Mouse (Mus musculus) lung, adult 2 months (tissue): ENCODE data around the gene Gtf3c5. TPM values are rescaled to one million over a fixed set of nuclear protein-coding genes. Genes with fewer than 3 reads are reported as not detected.
A peak's percentile ranks its signal among the peaks of the same experiment; 100 is the strongest.

Experiments used
- DNase-seq: peaks from one replicate; pipeline ENCODE4 v3.0.0; 2022
- H3K4me1 ChIP-seq: fragments of 200-500 bp; 2 replicates; pipeline ENCODE4 v1.6.1; 2011; ENCODE audit warnings: low read length; ENCODE audit not compliant: control insufficient read depth, insufficient read depth
- H3K4me3 ChIP-seq: fragments of 200-500 bp; replicated peaks from 2 replicates; pipeline ENCODE3; 2011; ENCODE audit warnings: low read depth, mild to moderate bottlenecking, control low read depth, low read length; ENCODE audit errors: extremely low read depth
- CTCF ChIP-seq: fragments of 200-500 bp; IDR thresholded peaks from 2 replicates; pipeline ENCODE4 v1.5.1; 2011; ENCODE audit warnings: mild to moderate bottlenecking, low read length, control low read depth; ENCODE audit not compliant: insufficient read depth
- POLR2A ChIP-seq: fragments of 200-500 bp; IDR thresholded peaks from 2 replicates; pipeline ENCODE4 v1.6.1; 2011; ENCODE audit warnings: low read depth, mild to moderate bottlenecking, control low read depth, low read length, borderline replicate concordance; ENCODE audit errors: extremely low read depth
- WGBS: fragments of 180-500 bp; shearing (Covaris S2); methylation state at CpG from one replicate; pipeline ENCODE4 v1.1.7; 2018; 5-methylcytosine and 5-hydroxymethylcytosine counted together
- polyA plus RNA-seq: library from polyadenylated mRNA; depleted of rRNA; stranded (reverse); fragments of >200 nt; gene quantifications from 2 replicates; pipeline ENCODE4 v1.2.3, GENCODE M21; 2012

Gtf3c5 gene
- polyA plus RNA-seq, 1 experiment, result 27.3 TPM

DNA sequence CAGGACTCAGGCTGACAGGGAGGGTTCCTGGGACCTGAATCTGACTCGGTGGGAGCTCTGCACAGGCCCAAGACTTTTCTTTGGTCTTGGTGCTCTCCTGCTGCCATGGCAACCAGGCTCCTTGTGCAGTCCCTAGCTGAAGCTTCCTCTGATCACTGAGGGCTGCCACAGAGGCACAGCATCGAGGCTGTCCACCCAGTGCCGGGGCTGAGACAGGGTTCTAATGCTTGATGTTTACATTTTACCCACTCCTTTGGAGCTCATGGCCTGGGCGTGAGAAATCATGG, 46.0 kb downstream of the Gtf3c5 start:
- 46% methylated on average over 4 of the region's 4 CpGs for WGBS
- H3K4me1 ChIP-seq, result peaks cover 19% of the 10 kb centered on the region
- no peak for TF ChIP-seq CTCF
- no peak for TF ChIP-seq POLR2A
- DNase-seq, result no peak
- H3K4me3 ChIP-seq, result no peak overlapping the region

GRCm38 (mm10) chr2:28536766-28537633, 46.6 kb downstream of the Gtf3c5 start:
- Histone ChIP-seq H3K4me3 (no peak overlapping the region), H3K4me1 (peaks cover 19% of the 10 kb centered on the region)
- no peak for TF ChIP-seq CTCF
- DNase-seq, result no peak
- 64% methylated on average over 11 of the region's 11 CpGs for WGBS

DNA sequence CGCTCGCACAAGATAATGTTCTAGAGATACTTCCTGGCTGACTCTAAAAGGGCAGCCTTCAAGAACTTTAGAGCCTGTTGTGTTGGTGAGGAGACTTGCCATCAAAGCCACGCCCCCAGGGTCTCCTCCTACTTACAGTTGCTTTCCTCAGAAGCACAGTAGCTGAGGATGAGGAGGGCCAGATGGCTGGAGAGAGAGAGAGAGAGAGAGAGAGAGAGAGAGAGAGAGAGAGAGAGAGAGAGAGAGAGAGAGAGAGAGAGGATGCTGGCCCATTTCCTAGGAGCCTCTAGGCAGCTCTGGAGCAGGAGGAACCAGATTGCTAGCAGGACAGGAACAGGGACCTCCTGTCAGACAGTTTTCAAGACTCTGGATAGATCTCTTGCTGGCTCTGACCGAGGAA, 47.4 kb downstream of the Gtf3c5 start:
- WGBS, result 38% methylated on average over 4 of the region's 4 CpGs
- TF ChIP-seq POLR2A (no peak), CTCF (no peak)
- no peak for DNase-seq
- peaks cover 19% of the 10 kb centered on the region for H3K4me1 ChIP-seq
- H3K4me3 ChIP-seq, result no peak overlapping the region

DNA sequence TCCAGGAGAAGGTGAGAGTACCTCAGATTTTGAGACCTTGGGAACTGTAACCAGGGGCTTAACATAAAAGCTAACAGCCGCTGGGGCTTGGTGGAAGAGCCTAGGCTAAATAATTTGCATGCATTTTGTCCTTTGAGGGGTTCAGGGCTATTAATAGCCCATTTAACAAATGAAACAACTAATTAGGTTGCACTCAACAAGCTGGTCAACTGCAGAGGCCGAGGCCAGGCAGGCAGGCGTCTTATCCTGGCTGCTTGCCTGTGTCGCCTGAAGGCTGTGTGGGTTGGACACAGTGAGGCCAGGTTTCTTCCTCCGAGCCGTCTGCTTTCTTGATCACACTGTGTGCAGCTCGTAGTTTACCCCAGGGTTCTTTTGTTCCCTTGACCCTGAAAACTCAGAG, 47.9 kb downstream of the Gtf3c5 start:
- WGBS, result 37% methylated on average over 7 of the region's 7 CpGs
- DNase-seq, result no peak
- Histone ChIP-seq H3K4me1 (peaks cover 19% of the 10 kb centered on the region), H3K4me3 (no peak overlapping the region)
- TF ChIP-seq POLR2A, result no peak

GRCm38 (mm10) chr2:28535263-28535540, 48.3 kb downstream of the Gtf3c5 start:
- no peak for DNase-seq
- peaks cover 19% of the 10 kb centered on the region for H3K4me1 ChIP-seq
- no peak overlapping the region for H3K4me3 ChIP-seq
- WGBS, result 32% methylated on average over 4 of the region's 4 CpGs
- TF ChIP-seq CTCF (no peak), POLR2A (no peak)

GRCm38 (mm10) chr2:28534436-28535262, 48.9 kb downstream of the Gtf3c5 start:
- WGBS, result 38% methylated on average over 11 of the region's 11 CpGs
- peaks cover 18% of the 10 kb centered on the region for H3K4me1 ChIP-seq
- peak overlapping the region; percentile 79 for H3K4me3 ChIP-seq
- peak; percentile 25; the same call in 1 of the 2 replicates for TF ChIP-seq POLR2A
- TF ChIP-seq CTCF, result no peak
- DNase-seq, result no peak

- WGBS, result 46% methylated on average over 7 of the region's 7 CpGs
- Histone ChIP-seq H3K4me1 (peaks cover 12% of the 10 kb centered on the region), H3K4me3 (peak overlapping the region; percentile 79)
- no peak for DNase-seq
- TF ChIP-seq POLR2A (no peak), CTCF (no peak)
These were observed 49.6 kb downstream of the Gtf3c5 start for GRCm38 (mm10) chr2:28533901-28534435.

- peaks cover 12% of the 10 kb centered on the region for H3K4me1 ChIP-seq
- TF ChIP-seq CTCF, result no peak
- TF ChIP-seq POLR2A, result peak; percentile 44; the same call in 1 of the 2 replicates
- peak; percentile 91 for DNase-seq
- 3% methylated on average over 49 of the region's 49 CpGs for WGBS
- H3K4me3 ChIP-seq, result peak overlapping the region; percentile 79
These were observed 50.4 kb downstream of the Gtf3c5 start for GRCm38 (mm10) chr2:28532938-28533771.

GRCm38 (mm10) chr2:28530311-28530710, 53.2 kb downstream of the Gtf3c5 start:
- Histone ChIP-seq H3K4me1 (peaks cover 13% of the 10 kb centered on the region), H3K4me3 (no peak overlapping the region)
- WGBS, result 64% methylated on average over 7 of the region's 7 CpGs
- DNase-seq, result no peak
- no peak for TF ChIP-seq POLR2A
- TF ChIP-seq CTCF, result no peak
